Mouse (Mus musculus) thymus, postnatal 0 days (tissue): ENCODE data around the gene Pcbp2. TPM values are rescaled to one million over a fixed set of nuclear protein-coding genes. Genes with fewer than 3 reads are reported as not detected.

Experiments used
- DNase-seq: peaks from one replicate; pipeline ENCODE4 v3.0.0-alpha.2; 2015; ENCODE audit warnings: low spot score
- polyA plus RNA-seq: library from polyadenylated mRNA; unstranded; fragments of >200 nt; fragmentation: Nextera tagmentation; extraction: Ambion mirVana; gene quantifications from 2 replicates; pipeline ENCODE4 v1.2.1, GENCODE M21; 2015

Gene Pcbp2
- polyA plus RNA-seq, 1 experiment from 2014 or later, result 263 TPM

GRCm38 (mm10) chr15:102526111-102527002 lies 56.0 kb downstream of the Pcbp2 start:
- peak; percentile 71 for DNase-seq

DNA sequence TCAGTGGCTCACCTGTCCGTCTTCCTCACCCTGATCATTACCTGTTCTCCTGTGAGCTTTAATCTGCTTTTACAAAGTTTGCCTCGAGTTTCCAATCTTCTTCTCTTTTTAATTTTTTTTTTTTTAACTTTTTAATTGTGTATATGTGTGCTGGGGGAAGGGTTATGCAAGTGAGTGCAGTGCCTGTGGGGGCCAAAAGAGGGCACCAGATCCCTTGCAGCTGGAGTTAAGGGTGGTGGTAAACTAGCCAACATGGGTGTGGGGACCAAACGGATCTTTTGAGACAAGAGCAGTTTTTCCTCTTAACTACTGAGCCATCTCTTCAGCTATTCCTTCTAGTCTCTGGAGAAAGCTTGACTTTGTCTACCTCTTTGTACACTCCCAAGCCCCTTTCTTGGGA lies 57.6 kb downstream of the Pcbp2 start:
- DNase-seq, result peak; percentile 32

- DNase-seq, result no peak
Measured at GRCm38 (mm10) chr15:102528396-102528795, 58.1 kb downstream of the Pcbp2 start.

DNA sequence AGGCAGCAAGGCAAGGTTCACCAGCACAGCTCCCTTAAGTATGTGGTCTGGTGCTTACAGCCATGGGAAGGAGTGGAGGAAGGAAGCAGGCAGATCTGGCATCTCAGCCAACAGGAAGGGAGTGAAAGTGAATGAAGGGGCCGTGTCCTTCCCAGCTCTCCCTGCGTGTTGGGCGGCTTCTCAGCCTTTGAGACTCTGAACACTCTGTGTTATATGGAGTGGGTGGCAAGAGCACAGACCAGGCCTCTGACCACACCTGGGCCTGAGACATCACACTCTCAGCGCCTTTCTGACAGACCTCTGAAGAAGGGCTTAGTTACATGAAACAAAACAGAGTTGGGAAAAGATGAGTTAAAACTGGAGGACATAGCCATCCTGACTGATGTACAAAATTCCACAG lies 60.2 kb downstream of the Pcbp2 start:
- no peak for DNase-seq

- no peak for DNase-seq
Measured at GRCm38 (mm10) chr15:102531586-102531985, 61.2 kb downstream of the Pcbp2 start.

- no peak for DNase-seq
Measured at GRCm38 (mm10) chr15:102532106-102532900, 62.0 kb downstream of the Pcbp2 start.

- no peak for DNase-seq
Measured at GRCm38 (mm10) chr15:102533926-102534325, 63.6 kb downstream of the Pcbp2 start.

DNA sequence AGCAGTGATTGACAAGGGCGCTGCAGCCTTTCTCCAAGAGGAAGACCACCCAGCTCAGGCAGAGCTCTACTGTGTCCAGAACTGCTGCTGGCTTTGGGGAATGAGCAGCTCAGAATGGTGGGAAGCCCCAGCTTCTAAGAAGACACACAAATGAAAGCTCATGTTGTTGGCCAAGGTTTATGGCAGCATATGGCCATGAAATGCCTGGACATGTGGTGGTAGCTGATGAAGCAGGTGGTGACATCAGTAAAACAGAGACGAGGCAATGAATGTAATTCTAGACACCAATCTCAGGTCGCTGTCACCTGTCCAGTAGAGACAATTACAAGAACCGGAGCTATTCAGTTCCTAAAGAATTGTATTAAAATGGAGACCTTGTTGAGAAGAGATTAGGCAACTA lies 74.5 kb downstream of the Pcbp2 start:
- no peak for DNase-seq

GRCm38 (mm10) chr15:102546246-102546645 lies 75.9 kb downstream of the Pcbp2 start:
- DNase-seq, result no peak

DNA sequence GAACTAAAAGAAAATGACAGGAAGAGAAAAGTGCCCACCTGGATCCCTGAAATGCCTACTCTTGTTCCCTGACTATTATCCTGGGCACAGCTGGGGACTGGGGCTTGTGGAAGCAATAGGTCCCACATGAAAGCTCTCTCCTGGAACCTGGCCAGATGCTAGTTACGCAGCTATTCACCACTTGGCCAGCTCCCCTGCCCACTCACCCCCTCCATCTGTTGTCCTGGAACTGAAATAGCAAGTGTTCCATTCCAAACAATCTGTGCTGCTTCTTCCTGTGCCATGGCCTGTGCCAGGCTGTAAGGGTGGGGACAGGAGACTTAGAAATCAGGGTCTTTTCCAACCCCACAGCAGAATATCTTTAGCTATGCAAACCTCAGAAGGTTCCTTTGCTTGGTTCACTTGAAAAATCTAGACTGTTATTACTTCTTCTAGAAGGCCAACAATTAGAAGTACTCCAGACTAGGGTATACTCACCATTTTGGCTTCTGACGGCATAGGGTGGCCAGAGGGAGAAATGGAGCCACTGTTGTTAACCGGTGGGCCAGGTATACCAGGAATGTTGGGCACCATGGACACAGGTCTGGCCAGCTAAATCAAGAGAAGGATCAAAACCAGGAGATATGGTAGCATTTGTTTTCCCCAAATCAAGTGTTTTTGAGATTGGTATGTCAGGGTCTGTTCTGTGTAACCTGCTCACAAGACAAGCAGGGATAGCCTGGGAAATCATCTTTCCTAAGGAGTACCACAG lies 76.5 kb downstream of the Pcbp2 start:
- DNase-seq, result no peak

DNA sequence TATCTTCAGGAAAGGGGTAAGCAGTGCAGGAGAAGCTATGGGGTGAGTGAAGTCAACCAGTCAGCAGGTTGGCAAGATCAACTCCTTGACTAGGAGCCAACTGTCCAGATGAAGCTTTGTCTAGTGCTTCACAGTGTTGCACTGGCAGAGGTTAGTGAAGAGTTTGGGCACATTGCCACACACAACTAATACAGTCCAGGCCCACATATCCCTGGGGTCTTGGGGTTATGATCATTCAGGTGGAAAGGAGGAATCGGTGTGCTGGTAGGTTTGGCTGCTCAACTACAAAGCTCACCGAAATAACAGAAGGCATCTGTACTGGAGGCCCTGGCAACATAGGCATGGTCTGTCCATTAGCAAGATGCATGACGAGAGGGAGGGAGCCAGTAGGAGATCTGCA lies 77.1 kb downstream of the Pcbp2 start:
- DNase-seq, result no peak

Other genes with a start within 250 kb of the Pcbp2 start
- gene Itgb7, start 238.6 kb upstream of the Pcbp2 start, polyA plus RNA-seq, result 65.6 and 68.7 TPM in 2 replicates
- gene Rarg, start 213.0 kb upstream of the Pcbp2 start, polyA plus RNA-seq, result 6.0 and 7.4 TPM in 2 replicates
- gene Gm9918, start 200.0 kb upstream of the Pcbp2 start, polyA plus RNA-seq, result 0.17 and 0.26 TPM in 2 replicates
- 53.5 and 55.1 TPM in 2 replicates for gene Mfsd5, start 191.1 kb upstream of the Pcbp2 start, polyA plus RNA-seq
- gene Espl1, start 174.3 kb upstream of the Pcbp2 start, polyA plus RNA-seq, result 17.7 and 18.0 TPM in 2 replicates
- 446 and 454 TPM in 2 replicates for gene Pfdn5, start 144.4 kb upstream of the Pcbp2 start, polyA plus RNA-seq
- gene Myg1, start 138.8 kb upstream of the Pcbp2 start, polyA plus RNA-seq, result 94.7 and 107 TPM in 2 replicates
- 56.8 and 61.7 TPM in 2 replicates for gene Aaas, start 119.8 kb upstream of the Pcbp2 start, polyA plus RNA-seq
- gene Sp7, start 103.4 kb upstream of the Pcbp2 start, polyA plus RNA-seq, result 0.10 and 0.13 TPM in 2 replicates
- 9.7 and 10.9 TPM in 2 replicates for gene Sp1, start 64.4 kb upstream of the Pcbp2 start, polyA plus RNA-seq
- 1.8 and 2.1 TPM in 2 replicates for gene Amhr2, start 25.2 kb upstream of the Pcbp2 start, polyA plus RNA-seq
- 88.9 and 90.3 TPM in 2 replicates for gene Prr13, start 11.5 kb upstream of the Pcbp2 start, polyA plus RNA-seq
- gene Gm10337, start 33.2 kb downstream of the Pcbp2 start, polyA plus RNA-seq, result 2.0 TPM in 1 of 2 replicates, not detected in the other
- gene Map3k12, start 46.5 kb downstream of the Pcbp2 start, polyA plus RNA-seq, result 4.1 and 4.2 TPM in 2 replicates
- 65.5 and 66.3 TPM in 2 replicates for gene Tarbp2, start 47.7 kb downstream of the Pcbp2 start, polyA plus RNA-seq
- gene Npff, start 54.4 kb downstream of the Pcbp2 start, polyA plus RNA-seq, result 2.1 and 3.9 TPM in 2 replicates
- gene Gm28047, start 154.5 kb downstream of the Pcbp2 start, polyA plus RNA-seq, result not detected in 2 replicates
- gene Atf7, start 154.9 kb downstream of the Pcbp2 start, polyA plus RNA-seq, result 18.1 and 21.8 TPM in 2 replicates
- 76.9 and 85.0 TPM in 2 replicates for gene Atp5g2, start 201.8 kb downstream of the Pcbp2 start, polyA plus RNA-seq